Mouse (Mus musculus) MEL (cell line): ENCODE data around the gene Sv2a.

Source experiments
- POLR2A ChIP-seq, 2 experiments: IDR thresholded peaks; 2 replicates each; pipeline ENCODE4 v1.6.1; 2011 to 2012; ENCODE audit warnings: low read length in 2 of 2, mild to moderate bottlenecking in 2 of 2, control low read depth in 1 of 2, improper control_type of control experiment in 1 of 2, low read depth in 1 of 2, moderate library complexity in 1 of 2; ENCODE audit not compliant: control insufficient read depth in 1 of 2, insufficient read depth in 1 of 2, poor library complexity in 1 of 2
- USF2 ChIP-seq, 2 experiments: IDR thresholded peaks; 2 replicates each; pipeline ENCODE4 v1.6.1; 2011 to 2012; ENCODE audit warnings: improper control_type of control experiment in 2 of 2, low read length in 2 of 2, borderline replicate concordance in 1 of 2, inconsistent platforms in 1 of 2, low read depth in 1 of 2, mild to moderate bottlenecking in 1 of 2; ENCODE audit not compliant: insufficient read depth in 1 of 2

DNA sequence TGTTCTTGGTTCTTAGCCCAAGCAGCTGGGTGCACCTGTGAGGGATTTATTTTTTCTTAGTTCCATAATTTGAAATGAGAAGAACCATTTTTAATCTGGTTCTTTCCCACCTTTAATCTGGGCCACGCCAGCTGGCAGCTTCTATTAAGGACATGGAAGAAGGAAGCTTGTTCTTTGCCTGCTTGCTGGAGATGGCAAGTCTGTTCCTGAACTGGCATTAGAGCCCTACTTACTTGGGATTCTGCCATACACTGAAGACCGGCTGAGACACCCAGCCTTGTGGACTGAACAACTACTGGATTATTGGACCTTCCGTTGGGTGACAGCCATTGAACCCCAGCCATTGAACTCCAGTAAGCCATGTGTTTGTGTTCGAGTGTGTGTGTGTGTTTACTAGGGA lies 41.8 kb downstream of the Sv2a start:
- no peak for TF ChIP-seq USF2 (IDR thresholded peaks at IDR 0.05; ENCODE audit: borderline replicate concordance in 1 of 2, insufficient read depth in 1 of 2, low read depth in 1 of 2, low read length in 2 of 2)
- no peak for TF ChIP-seq POLR2A (IDR thresholded peaks at IDR 0.05; ENCODE audit: control insufficient read depth in 1 of 2, insufficient read depth in 1 of 2, low read depth in 1 of 2, low read length in 2 of 2, poor library complexity in 1 of 2)
